Mouse (Mus musculus) mesoderm, embryonic 11.5 days (tissue): Measurements from ENCODE around the gene Kbtbd4.
A peak's percentile ranks its signal among the peaks of the same experiment; 100 is the strongest.

Source experiments
- DNase-seq: peaks from one replicate; pipeline ENCODE4 v3.0.0-alpha.2; 2012; ENCODE audit warnings: low read depth, low spot score

Gene Kbtbd4

DNA sequence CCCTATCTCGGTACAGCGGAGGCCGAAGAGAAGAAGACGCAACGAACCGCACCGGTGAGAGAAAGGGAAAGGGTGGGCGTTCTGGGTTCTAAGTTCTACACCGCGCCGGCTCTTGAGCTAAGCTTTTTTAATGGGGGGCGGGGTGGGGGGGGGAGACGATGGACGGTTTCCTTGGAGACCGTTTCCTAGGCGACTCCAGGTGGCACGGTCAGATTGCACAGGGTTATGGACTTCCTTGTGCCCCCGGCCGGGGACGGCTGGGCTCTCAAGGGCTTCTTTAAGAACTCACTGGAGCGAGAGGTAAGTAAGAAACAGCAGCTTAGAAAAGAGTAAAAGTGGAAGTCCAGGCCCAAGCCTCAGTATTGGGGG is 300 bp downstream of the Kbtbd4 start:
- DNase-seq, result no peak

DNA sequence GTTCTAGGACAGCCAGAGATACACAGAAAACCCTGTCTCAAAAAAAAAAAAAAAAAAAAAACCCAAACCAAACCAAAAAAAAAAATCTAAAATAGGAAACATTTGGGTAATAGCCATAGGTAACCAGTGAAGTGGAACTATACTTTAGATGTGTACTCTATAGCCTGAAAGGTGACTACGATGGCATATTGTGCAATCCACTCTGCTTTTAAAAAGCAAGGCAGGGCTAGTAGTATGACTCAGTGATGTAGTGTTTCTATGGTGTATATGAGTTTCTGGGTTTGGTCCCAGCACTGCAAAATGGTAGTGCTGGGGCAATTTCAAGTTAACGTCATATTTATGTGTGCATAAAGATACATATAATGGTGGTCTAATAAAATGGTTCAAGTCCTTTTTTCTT is 2.2 kb downstream of the Kbtbd4 start:
- no peak for DNase-seq

DNA sequence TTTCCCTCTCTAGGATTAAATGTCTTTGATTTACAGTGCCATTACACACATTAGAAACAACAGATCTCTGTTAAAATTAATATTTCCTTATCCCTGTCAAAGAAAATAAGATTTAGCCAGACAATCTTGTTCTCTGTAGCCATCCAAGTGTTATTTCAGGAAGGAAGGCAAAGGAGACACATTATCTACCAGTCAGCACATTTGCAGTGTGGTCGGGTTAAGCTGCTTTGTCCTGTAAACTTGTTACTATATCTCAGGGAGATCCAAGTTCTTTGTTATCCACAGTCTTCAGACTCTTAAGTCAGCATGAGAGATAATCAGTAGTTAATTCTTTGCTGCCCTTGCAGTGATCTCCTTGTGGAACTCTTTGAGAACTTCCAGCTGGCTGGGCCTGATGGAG is 6.3 kb downstream of the Kbtbd4 start:
- DNase-seq, result no peak

DNA sequence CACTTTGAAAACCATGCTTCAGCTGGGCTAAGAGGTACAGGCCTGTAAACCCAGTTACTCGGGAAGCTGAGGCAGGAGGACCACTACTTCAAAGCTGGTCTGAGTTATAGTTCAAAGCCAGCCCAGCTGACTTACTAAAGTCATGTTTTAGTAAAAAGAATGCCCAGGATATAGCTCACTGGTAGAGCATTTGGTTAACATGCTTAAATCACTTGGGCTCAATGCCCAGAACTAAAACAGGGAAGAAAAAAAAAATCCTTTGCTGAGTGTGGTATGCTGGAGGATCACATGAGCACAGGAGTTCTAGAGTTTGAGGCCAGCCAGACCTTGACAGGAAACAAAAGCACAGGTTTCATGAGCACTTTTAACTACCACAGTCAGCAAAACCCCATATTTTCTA is 7.1 kb downstream of the Kbtbd4 start:
- DNase-seq, result no peak

DNA sequence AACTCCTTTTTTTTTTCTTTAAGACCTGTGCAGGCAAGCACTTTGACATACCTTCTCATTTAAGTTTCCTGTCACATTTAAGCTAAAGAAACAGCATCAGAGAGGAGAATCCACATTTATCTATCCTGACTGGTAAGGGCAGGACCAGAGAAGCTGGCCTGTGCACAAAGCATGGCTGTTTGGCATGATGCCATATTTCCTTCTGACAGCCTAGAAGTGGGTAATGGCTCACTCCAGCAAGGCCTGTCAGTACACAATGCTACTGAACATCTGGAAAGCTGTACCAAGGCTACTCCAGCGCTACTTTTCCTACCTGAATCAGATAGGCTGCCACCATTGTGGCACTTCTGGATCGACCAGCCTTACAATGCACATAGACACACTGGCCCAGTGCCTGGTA is 9.1 kb downstream of the Kbtbd4 start:
- DNase-seq, result no peak

DNA sequence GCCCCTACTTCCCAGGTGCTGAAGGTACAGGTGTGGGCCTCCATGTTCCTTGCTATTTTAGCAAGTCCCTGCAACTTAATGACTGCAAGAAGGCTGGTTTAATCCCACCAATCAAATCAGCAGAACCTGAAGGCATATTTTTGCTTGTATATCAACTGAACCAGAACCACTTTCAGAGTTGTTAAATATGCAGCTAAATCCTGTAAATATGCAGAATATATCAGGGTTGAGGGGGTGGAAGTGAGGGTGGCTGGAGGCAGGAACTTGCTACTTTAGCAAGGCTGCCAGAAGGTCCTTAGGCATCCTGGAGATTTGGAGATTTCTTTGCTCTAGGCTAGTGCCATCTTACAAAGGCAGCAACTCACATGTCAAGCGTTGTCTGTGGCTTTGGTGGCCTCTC is 11.0 kb downstream of the Kbtbd4 start:
- no peak for DNase-seq

DNA sequence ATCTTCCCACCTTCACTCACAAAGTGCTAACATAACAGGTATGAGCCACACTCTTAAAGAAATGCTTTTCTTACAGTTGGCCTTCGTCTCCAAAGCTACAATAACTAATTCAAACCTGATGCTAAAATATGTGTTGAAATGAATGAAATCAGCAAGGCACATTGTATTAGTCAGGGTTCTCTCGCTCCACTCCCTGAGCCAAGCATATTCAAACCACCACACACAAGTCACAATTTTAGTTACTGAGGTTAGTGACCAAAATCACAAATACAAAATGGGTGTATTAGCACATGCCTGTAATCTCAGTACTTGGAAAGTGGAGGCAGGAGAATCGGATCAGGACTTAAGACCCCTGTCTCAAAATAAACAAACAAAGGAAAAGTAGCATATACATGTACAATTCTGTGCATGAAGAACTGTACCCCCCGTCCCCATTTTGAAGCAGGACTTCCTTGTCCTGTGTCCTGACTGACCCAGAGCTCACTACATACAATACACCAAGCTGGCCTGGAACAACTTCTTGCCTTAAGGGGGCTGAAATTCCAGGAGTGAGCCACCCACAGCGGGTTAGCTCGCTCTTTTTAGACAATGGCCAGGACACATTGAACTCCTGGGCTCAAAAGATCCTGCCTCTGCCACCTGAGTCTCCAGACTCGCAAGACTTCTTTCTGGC is 12.2 kb downstream of the Kbtbd4 start:
- no peak for DNase-seq

DNA sequence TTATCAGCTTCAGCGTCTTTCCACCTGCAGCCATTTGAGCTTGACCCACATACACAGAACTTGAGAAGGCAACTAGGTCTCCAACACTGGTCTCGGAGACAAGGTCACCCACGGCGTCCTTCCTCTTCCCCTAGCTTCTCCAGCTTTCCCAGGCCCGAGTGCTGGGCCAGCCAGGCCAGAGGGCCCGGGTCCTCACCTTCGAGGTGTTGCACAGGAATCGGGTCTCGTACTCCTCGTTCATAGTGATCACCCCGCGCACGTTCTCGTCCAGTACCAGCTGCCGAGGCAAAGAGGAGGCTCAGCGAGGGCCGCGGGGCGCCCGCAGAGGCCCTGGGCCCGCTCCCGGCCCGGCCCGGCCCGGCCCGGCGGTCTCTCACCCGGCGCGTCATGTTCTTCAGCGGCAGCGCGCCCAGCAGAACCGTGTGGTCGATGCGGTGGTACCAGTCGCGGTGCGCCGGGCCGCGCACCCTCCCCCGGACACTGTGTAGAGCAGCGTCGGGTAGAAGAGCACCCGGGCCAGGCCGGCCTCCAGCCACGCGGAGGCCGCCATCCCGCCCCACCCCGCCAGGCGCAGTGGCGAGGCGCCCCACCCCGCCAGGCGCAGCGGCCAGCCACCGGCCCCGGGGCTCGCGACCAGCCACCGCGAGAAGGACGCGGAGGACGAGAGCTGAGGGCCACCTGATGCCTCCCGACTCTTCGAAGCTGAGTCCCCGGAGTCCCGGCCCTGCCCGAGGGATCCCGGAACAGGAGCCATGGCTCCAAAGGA is 12.9 kb downstream of the Kbtbd4 start:
- peak; percentile 74 for DNase-seq

DNA sequence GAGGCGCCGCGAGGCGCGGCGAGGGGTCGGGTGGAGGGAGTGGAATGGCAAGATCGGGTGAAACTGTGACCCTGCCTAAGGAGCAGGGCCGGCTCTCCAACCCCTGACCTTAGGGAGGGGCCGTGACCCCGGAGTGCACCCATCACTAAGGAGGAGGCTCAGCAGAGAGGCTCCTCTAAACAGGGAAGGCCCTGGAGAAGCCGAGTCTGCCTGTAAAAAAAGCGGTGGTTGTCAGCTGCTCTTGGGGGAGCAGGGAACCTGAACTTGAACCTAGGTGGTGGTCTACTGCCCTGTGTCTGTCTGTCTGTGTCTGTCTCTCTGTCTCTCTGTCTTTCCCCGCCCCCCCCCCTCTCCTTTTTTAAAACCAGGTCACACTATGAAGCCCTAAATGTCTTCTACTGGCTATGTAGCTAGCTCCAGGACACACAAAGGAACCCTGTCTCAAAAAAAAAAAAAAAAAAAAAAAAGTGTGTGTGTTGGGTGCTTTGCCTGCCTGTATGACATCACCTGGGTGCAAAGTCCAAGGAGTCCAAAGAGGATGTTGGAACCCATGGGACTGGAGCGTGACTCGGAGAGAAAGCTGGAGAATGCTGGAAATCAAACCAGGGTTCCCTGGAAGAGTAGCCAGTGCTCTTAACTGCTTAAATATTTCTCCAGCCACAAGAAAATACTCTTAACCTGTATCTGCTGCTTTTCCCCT is 13.6 kb downstream of the Kbtbd4 start:
- no peak for DNase-seq

DNA sequence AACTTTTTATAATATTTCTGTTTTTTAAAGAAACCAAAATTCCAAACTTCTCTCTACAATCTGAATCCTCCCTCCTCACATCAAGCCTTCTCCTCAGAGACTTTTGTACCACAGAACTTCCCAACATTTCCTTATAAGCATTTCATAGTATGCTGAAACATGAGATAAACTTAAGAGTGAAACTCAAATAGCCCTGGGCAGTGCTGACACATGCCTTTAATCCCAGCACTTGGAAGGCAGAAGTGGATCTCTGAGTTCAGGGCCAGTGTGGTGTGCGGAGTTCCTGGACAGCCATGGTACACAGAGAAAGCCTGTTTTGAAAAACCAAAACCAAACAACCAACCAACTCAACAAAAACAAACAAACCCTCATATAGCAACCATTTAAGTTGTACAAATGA is 16.6 kb downstream of the Kbtbd4 start:
- no peak for DNase-seq

DNA sequence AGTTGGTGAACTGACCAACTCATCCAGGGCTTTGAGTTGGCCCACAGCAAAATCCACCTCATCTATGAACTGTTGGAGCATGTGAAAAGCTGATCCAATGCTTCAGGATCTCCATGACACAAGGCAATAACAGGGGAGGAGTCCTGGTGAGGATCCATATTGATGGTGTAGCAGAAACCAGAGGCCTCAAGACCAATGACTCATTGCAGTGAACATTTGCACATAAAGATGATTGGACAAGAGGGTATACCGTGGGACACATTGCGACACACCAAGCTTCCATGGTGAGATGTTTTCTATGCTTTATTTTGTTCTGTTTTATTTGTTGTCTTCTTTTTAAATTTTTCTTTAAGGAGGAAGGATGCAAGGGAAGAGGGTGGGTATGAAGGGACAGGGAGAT is 18.1 kb downstream of the Kbtbd4 start:
- no peak for DNase-seq

DNA sequence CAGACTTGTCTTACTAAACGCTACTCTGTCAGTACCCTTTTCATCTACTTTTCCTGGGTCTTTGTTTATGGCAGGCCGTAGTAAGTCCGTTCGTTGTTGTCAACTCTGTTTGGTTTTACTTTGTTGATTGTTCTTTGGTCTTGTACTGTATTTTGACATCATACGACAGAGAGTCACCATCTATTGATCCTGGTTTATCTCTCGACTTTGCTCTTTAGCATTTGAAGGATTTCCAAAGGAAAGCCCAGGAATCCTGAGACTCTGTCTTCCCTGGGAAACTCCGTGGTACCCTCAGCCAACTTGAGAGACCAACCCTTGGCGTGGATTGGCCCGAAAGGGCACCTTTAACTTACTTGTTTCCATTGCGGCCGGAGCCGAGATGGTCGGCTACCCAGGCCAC is 24.0 kb downstream of the Kbtbd4 start:
- no peak for DNase-seq

DNA sequence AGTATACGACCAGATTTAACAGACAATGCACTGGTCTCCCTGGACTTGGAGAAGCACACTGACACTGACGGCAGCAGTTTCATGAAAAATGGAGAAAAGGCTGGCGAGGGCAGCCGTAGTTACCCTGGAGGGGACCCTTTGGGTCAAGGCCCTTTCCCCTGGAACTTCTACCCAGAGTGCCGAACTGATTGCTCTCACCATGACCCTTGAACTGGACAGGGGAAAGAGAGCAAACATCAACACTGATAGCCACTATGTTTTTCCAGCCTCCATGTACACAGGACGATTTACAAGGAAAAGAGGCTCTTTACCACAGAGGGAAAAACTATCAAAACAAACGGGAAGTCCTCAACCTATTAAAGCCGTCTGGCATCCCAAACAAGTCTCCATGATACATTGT is 27.3 kb downstream of the Kbtbd4 start:
- no peak for DNase-seq

DNA sequence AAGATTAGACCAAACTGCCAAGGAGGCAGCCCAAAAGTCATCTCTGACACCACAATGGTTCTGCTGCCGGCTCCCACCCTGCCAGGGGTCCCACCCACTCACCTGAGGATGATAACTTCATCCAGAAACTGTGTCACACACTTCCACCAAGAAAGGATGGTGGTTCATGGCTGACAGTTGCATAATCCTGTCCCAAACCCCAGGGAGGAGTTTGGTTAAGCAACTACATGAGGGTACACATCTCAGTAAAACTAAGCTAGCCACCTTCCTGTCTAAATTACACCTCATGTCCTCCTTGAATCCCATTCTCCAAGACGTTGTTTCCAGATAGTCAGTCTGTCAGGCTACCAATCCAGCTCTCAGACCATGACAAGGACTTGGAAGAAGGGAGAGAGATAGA is 27.7 kb downstream of the Kbtbd4 start:
- no peak for DNase-seq

DNA sequence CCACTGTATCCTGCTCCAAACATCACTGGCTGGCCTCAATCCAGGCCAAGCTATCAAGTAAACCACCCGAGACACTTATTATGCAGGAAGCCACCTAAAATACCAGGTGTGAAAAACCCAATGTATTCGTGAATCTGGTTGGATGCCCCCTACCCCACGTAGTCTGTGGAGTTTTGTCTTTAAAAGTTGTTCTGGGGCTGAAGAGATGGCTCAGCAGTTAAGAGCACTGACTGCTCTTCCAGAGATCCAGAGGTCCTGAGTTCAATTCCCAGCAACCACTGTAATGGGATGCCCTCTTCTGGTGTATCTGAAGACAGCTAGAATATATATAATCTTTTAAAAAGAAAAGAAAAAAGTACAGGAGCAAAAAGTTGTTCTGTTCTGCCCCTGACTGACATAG is 33.8 kb downstream of the Kbtbd4 start:
- no peak for DNase-seq

DNA sequence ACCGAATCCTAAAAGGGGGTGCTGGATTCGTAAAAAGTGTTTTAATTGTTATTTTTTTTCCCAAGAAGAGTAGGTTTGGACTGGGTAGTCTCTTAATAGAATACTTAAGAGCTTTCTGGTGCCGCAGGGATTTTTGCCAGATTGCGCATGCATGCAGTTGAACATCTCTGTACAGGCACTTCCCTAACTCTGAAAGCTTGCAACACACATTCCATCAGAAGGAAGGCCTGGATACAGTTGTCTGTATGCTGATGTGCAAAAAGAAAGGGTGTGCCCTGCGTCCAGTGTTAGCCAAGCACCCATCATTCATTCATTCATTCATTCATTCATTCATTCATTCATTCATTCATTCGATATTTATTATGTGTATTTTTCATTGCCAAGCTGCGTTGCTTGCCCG is 35.2 kb downstream of the Kbtbd4 start:
- peak; percentile 15 for DNase-seq

DNA sequence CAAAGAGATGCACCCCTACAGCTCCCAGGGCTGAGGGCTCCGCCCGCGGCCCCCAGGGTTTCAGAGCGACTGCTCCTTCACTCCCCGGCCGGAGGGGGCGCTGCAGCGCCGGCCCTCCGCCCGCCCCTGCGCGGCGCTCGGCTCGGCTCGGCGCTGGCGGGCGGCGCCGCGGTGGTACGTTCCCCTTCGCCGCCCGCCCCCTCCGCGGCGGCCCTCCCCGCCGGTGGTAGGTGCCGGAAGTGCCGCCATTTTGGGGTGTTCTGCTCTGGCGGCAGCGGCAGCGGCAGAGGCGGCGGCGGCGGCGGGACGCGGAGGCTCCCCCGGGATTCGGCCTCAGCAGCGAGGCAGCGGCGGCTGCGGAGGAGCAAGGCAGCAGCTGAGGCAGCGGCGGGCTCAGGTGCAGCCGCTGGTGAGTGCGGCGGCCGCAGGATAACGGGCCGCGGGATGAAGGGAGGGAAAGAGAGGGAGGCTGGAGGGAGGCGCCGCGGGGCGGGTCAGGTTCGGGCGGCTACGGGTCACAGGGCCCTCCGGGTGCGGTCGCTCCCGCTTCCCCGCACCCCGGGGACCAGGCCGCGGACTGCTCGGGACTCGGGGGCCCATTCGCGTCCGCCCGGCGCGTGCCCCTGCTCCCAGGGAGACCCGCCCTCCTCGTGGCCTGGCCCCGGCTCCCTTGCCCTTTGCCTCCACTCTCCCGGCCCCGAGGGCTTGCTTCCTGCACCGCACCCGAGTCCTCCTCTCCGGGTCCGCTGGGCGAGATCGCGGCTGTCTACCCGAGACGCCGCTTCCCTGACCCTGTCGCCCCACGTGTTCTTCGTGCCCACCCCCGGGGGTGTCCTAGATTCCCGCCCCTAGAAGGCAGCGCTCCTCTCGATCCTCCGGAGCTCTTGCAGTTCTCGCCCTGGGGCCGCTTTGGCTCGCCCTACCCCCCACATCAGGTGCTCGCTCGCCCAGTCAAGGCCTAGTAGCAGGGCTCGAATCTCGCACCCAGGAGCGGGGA is 36.0 kb downstream of the Kbtbd4 start, which contains the start of gene Celf1:
TSS of gene Celf1 (plus strand) at position 150 of the 997 bp plus-strand sequence.
- peak; percentile 87 for DNase-seq

DNA sequence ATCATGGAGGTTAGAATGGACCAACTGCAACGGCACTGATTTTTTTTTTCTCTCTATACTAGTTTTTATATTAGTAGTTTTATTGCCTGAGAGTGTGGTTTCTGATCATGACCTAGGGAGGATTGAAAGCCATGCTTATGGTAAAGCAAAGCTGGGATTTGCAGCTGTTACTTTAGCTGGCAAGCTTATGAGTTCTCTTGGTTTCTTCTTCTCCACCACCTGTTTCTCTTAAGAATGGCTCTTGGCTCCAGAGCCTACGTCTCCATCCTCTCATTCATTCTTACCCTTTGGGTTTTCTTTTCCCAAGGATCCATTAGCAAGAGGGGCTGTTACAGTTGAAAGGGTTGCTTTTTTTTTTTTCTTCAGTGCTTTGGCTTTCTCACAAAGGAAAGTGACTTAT is 37.2 kb downstream of the Kbtbd4 start:
- DNase-seq, result no peak

DNA sequence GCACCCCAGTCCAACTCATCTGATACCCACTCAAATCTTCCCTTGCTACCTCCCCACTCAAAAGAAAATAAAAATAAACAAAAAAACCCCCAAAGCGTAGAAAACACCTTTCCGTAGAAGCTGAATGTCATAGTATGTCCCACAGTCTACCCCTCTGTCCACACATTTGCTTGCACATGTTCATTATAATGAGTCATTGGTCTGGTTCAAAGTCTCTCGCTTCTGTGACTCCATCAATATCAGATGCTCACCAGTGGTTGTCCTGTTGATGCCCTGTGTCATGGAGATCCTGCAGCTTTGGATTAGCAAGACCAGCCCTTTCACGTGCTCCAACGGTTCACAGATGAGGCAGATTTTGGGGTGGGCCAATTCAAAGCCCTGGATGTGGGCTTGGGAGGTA is 45.6 kb downstream of the Kbtbd4 start:
- no peak for DNase-seq

DNA sequence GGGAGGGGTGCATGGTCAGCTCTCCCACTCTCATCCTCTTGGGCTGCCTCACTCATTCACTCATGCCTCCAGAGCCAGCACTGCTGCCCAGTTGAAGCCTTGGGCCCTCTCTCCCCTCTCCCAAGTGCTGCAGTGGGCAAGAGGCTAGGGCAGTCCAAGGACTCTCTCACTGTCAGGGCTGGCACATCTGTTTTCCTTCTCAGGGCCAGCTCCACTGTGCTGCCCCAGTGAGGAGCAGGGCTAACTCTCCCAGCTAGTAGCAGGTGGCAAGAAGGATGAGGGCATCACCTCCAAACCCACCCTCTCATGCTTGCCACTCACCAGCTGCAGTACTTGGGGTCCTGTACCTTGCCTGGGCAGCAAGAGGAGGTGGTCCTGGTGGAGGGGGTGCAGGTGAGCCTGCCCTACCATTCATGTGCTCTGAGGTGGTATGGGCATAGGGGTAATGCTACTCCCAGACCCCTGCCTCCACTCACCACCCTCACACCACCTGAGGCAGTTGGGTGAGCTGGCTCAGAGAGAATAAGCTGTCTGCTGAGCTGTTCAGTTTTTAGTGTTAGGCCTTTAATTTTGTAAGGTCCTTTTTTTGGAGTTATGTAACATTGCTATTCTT is 46.1 kb downstream of the Kbtbd4 start:
- DNase-seq, result no peak

DNA sequence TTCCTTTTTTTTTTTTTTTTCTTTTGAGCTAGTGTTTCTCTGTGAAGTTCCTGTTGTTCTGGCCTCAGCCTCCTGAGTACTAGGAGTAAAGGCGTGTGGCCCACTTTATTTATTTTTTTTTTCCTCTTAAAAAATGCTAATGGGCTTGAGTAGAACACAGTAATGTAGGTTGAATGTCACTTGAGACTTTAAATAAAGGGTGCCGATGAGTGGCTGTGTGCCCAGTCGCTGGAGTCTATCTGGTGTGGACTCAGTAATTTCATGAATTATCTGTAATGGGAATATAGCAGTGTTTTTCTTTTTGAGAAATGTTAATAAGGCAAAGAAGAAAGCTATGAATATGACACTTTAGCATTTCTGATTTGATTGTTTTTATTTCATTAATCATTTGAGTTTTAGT is 48.9 kb downstream of the Kbtbd4 start:
- no peak for DNase-seq
